18 mouse cellular contexts compared by ENCODE assay signal in the genomic region with DNA sequence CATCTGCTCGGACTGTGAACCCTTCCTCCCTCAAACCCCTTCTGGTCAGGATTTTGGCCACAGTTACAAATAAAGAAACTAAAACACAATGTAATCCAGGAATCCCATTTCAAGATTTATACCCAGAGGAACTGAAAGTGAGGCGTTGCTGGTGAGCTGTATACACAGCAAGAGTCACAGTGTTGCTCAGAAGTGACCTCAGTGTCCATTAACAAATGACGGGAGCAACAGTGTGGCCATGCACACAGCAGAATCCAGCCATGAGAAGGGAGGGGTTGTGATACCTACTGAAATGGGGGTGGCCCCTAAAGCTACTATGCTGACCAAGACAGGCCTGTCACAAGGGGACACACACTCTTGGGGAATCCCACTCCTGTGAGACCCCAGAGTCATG. TPM values are rescaled to one million over a fixed set of nuclear protein-coding genes. Genes with fewer than 3 reads are reported as not detected.
DNase-seq lines count a peak whose midpoint lies in the region; ATAC-seq and TF ChIP-seq lines count a peak whose summit lies in the region.
"Had no signal": no experiment of that assay in that cellular context is flagged by ENCODE, and none has a peak within 500 bp of the region (broad histone marks: within the 10 kb centered on the region; RNA-seq: fewer than 3 reads in every experiment).

No protein-coding gene starts in this region.

- H3K4me1 ChIP-seq in liver, adult 2 months (ENCODE audit: control insufficient read depth, insufficient read depth, low read length), result no peaks in the 10 kb centered on the region
- H3K4me1 ChIP-seq in liver, embryonic 12.5 days, result peaks cover 34% of the 10 kb centered on the region
- H3K4me1 ChIP-seq in embryonic facial prominence, embryonic 10.5 days, result peaks cover 21% of the 10 kb centered on the region
- no peaks in the 10 kb centered on the region for H3K4me1 ChIP-seq in stomach, embryonic 14.5 days (ENCODE audit: control insufficient read depth, insufficient read depth, low read length)
- peaks cover 13% of the 10 kb centered on the region; the same call in 1 of the 2 replicates for H3K4me1 ChIP-seq in kidney, embryonic 16.5 days (ENCODE audit: insufficient read depth, low read length)
- H3K4me1 ChIP-seq: neural tube, embryonic 12.5 days had no signal

- no peak for ATAC-seq in liver, embryonic 12.5 days
- ATAC-seq in granulocyte monocyte progenitor cell, adult 5-6 weeks (replicated peaks; ENCODE audit: poor library complexity, severe bottlenecking), result peak; percentile 54
- no peak for ATAC-seq in stomach, embryonic 14.5 days (ENCODE audit: insufficient number of reproducible peaks, insufficient read depth, low FRiP score, low read depth)
- ATAC-seq in kidney, embryonic 16.5 days (ENCODE audit: low FRiP score, low TSS enrichment), result no peak
- ATAC-seq: hindbrain, embryonic 16.5 days; midbrain, embryonic 16.5 days had no signal

- no peak for TF ChIP-seq CTCF in liver, adult 2 months (IDR thresholded peaks at IDR 0.05; ENCODE audit: low read depth, low read length)

- no peaks in the 10 kb centered on the region for H3K9me3 ChIP-seq in liver, embryonic 12.5 days (replicated peaks)
- no peaks in the 10 kb centered on the region for H3K9me3 ChIP-seq in embryonic facial prominence, embryonic 10.5 days
- no peaks in the 10 kb centered on the region for H3K9me3 ChIP-seq in stomach, embryonic 14.5 days (ENCODE audit: control insufficient read depth, low read depth, low read length)
- no peaks in the 10 kb centered on the region for H3K9me3 ChIP-seq in kidney, embryonic 16.5 days (ENCODE audit: low read length)
- H3K9me3 ChIP-seq: neural tube, embryonic 12.5 days had no signal

- no peaks in the 10 kb centered on the region for H3K79me2 ChIP-seq in liver, adult 2 months (ENCODE audit: control insufficient read depth, insufficient read depth, low read length)

- WGBS in liver, adult 2 months, result 70% methylated on average over 3 of the region's 3 CpGs
- WGBS in liver, embryonic 12.5 days (ENCODE audit: insufficient replicate concordance), result 56% methylated on average over 3 of the region's 3 CpGs
- WGBS in embryonic facial prominence, embryonic 10.5 days, result 78% methylated on average over 3 of the region's 3 CpGs
- WGBS in stomach, embryonic 14.5 days, result 65% methylated on average over 3 of the region's 3 CpGs
- WGBS in kidney, embryonic 16.5 days, result 54% methylated on average over 3 of the region's 3 CpGs

- H3K36me3 ChIP-seq in liver, adult 2 months (ENCODE audit: control insufficient read depth, insufficient read depth, low read length), result no peaks in the 10 kb centered on the region
- H3K36me3 ChIP-seq in liver, embryonic 12.5 days, result no peaks in the 10 kb centered on the region
- no peaks in the 10 kb centered on the region for H3K36me3 ChIP-seq in embryonic facial prominence, embryonic 10.5 days (replicated peaks)
- no peaks in the 10 kb centered on the region for H3K36me3 ChIP-seq in stomach, embryonic 14.5 days (ENCODE audit: control insufficient read depth, insufficient read depth, low read length)
- H3K36me3 ChIP-seq in kidney, embryonic 16.5 days (ENCODE audit: insufficient read depth, low read length), result no peaks in the 10 kb centered on the region
- H3K36me3 ChIP-seq: neural tube, embryonic 12.5 days had no signal

- no peak overlapping the region for H3K4me3 ChIP-seq in liver, adult 2 months (ENCODE audit: insufficient read depth, low read depth, low read length)
- no peak overlapping the region for H3K4me3 ChIP-seq in liver, embryonic 12.5 days
- H3K4me3 ChIP-seq in embryonic facial prominence, embryonic 10.5 days, result no peak overlapping the region
- H3K4me3 ChIP-seq in stomach, embryonic 14.5 days (ENCODE audit: low read depth, low read length), result no peak overlapping the region
- H3K4me3 ChIP-seq in kidney, embryonic 16.5 days (ENCODE audit: low read length), result no peak overlapping the region
- H3K4me3 ChIP-seq: neural tube, embryonic 12.5 days had no signal

- H3K4me2 ChIP-seq in liver, embryonic 12.5 days, result no peak overlapping the region
- H3K4me2 ChIP-seq in stomach, embryonic 14.5 days (replicated peaks; ENCODE audit: low read depth, low read length), result no peak overlapping the region
- no peak overlapping the region for H3K4me2 ChIP-seq in kidney, embryonic 16.5 days (replicated peaks; ENCODE audit: low read depth, low read length)
- H3K4me2 ChIP-seq: neural tube, embryonic 12.5 days had no signal

- no peaks in the 10 kb centered on the region for H3K27me3 ChIP-seq in liver, adult 2 months (ENCODE audit: control insufficient read depth, insufficient read depth, low read length)
- no peaks in the 10 kb centered on the region for H3K27me3 ChIP-seq in liver, embryonic 12.5 days (replicated peaks)
- no peaks in the 10 kb centered on the region for H3K27me3 ChIP-seq in embryonic facial prominence, embryonic 10.5 days (replicated peaks; ENCODE audit: low read depth, poor library complexity, severe bottlenecking)
- no peaks in the 10 kb centered on the region for H3K27me3 ChIP-seq in stomach, embryonic 14.5 days (ENCODE audit: control insufficient read depth, insufficient read depth, low read length)
- H3K27me3 ChIP-seq in kidney, embryonic 16.5 days (ENCODE audit: insufficient read depth, low read length), result no peaks in the 10 kb centered on the region
- H3K27me3 ChIP-seq: CH12.LX; neural tube, embryonic 12.5 days had no signal

- H3K9ac ChIP-seq in liver, adult 2 months (ENCODE audit: low read depth, low read length), result no peak overlapping the region
- H3K9ac ChIP-seq in liver, embryonic 12.5 days, result no peak overlapping the region
- no peak overlapping the region for H3K9ac ChIP-seq in stomach, embryonic 14.5 days (replicated peaks; ENCODE audit: low read depth, low read length)
- no peak overlapping the region for H3K9ac ChIP-seq in kidney, embryonic 16.5 days (replicated peaks; ENCODE audit: low read length)

- TF ChIP-seq POLR2A in liver, adult 2 months (IDR thresholded peaks at IDR 0.05; ENCODE audit: extremely low read depth, insufficient read depth, low read length), result no peak

- DNase-seq in liver, adult 2 months (ENCODE audit: extremely low read depth, low read depth, low spot score), result peak; percentile 17
- no peak for DNase-seq in embryonic facial prominence, embryonic 10.5 days (ENCODE audit: low spot score)
- DNase-seq in urinary bladder, postnatal 36 days (ENCODE audit: low spot score in 2 of 2), result no peak
- DNase-seq: cerebellum, adult 18-20 months; gastrocnemius, postnatal 10 days; heart, postnatal 14 days; left cerebral cortex, postnatal 4 days had no signal

- no peak overlapping the region for H3K27ac ChIP-seq in liver, adult 2 months (replicated peaks; ENCODE audit: insufficient read depth, low read depth, low read length)
- no peak overlapping the region for H3K27ac ChIP-seq in liver, embryonic 12.5 days
- H3K27ac ChIP-seq in embryonic facial prominence, embryonic 10.5 days (replicated peaks), result peak overlapping the region; percentile 58; the same call in 1 of the 2 replicates
- peak overlapping the region; percentile 11; the same call in 1 of the 2 replicates for H3K27ac ChIP-seq in stomach, embryonic 14.5 days (ENCODE audit: low read length)
- no peak overlapping the region; the same call in 1 of the 2 replicates for H3K27ac ChIP-seq in kidney, embryonic 16.5 days (ENCODE audit: low read length)
- H3K27ac ChIP-seq: kidney, postnatal 0 days; neural tube, embryonic 12.5 days had no signal

RNA-seq across cellular contexts. Expression of a gene that starts 31.3 kb away (rescaled TPM):
- total RNA-seq in liver, adult 2 months (2014; rRNA removed), result 0.54 and 0.65 TPM in 2 replicates
- 0.71 and 1.00 TPM in 2 replicates for polyA plus RNA-seq in liver, adult 2 months (2012; rRNA removed)
- polyA plus RNA-seq in liver, embryonic 12.5 days (2016; fragmentation: Nextera tagmentation; extraction: Ambion mirVana), result 1.5 and 2.5 TPM in 2 replicates
- 2.2 and 3.0 TPM in 2 replicates for polyA plus RNA-seq in embryonic facial prominence, embryonic 10.5 days (2016; fragmentation: Nextera tagmentation; extraction: Ambion mirVana)
- 1.5 TPM in 1 of 2 replicates, not detected in the other for total RNA-seq in granulocyte monocyte progenitor cell, adult 5-6 weeks (2014; fragmentation: Nextera tagmentation)
- not detected in 2 replicates for total RNA-seq in granulocyte monocyte progenitor cell, adult 5-6 weeks (2017)
- polyA plus RNA-seq in stomach, embryonic 14.5 days (2014; fragmentation: Nextera tagmentation; extraction: Ambion mirVana), result 1.2 and 2.5 TPM in 2 replicates
- 1.8 and 2.5 TPM in 2 replicates for polyA plus RNA-seq in kidney, embryonic 16.5 days (2015; fragmentation: Nextera tagmentation; extraction: Ambion mirVana)
- total RNA-seq: CH12.LX had no signal

RNA-seq across cellular contexts. Expression of a gene that starts 38.9 kb away (rescaled TPM):
- not detected in 2 replicates for total RNA-seq in liver, adult 2 months (2014; rRNA removed)
- not detected in 2 replicates for polyA plus RNA-seq in liver, adult 2 months (2012; rRNA removed)
- not detected in 2 replicates for polyA plus RNA-seq in liver, embryonic 12.5 days (2016; fragmentation: Nextera tagmentation; extraction: Ambion mirVana)
- polyA plus RNA-seq in embryonic facial prominence, embryonic 10.5 days (2016; fragmentation: Nextera tagmentation; extraction: Ambion mirVana), result not detected in 2 replicates
- not detected in 2 replicates for total RNA-seq in granulocyte monocyte progenitor cell, adult 5-6 weeks (2014; fragmentation: Nextera tagmentation)
- total RNA-seq in granulocyte monocyte progenitor cell, adult 5-6 weeks (2017), result not detected in 2 replicates
- not detected in 2 replicates for polyA plus RNA-seq in stomach, embryonic 14.5 days (2014; fragmentation: Nextera tagmentation; extraction: Ambion mirVana)
- not detected in 2 replicates for polyA plus RNA-seq in kidney, embryonic 16.5 days (2015; fragmentation: Nextera tagmentation; extraction: Ambion mirVana)
- total RNA-seq: CH12.LX; gastrocnemius, postnatal 10 days; heart, postnatal 14 days; layer of hippocampus, postnatal 25 days; left cerebral cortex, postnatal 4 days had no signal
- polyA plus RNA-seq: activated CD4-positive, CD25-positive, alpha-beta regulatory T cell, adult 4 months; hindbrain, embryonic 16.5 days; kidney, postnatal 0 days; midbrain, embryonic 16.5 days; neural tube, embryonic 12.5 days had no signal

RNA-seq across cellular contexts. Expression of a gene that starts 40.2 kb away (rescaled TPM):
- total RNA-seq in liver, adult 2 months (2014; rRNA removed), result 126 and 130 TPM in 2 replicates
- polyA plus RNA-seq in liver, adult 2 months (2012; rRNA removed), result 0.38 TPM in 1 of 2 replicates, not detected in the other
- 1.4 TPM in 1 of 2 replicates, not detected in the other for polyA plus RNA-seq in liver, embryonic 12.5 days (2016; fragmentation: Nextera tagmentation; extraction: Ambion mirVana)
- polyA plus RNA-seq in embryonic facial prominence, embryonic 10.5 days (2016; fragmentation: Nextera tagmentation; extraction: Ambion mirVana), result not detected in 2 replicates
- not detected in 2 replicates for total RNA-seq in granulocyte monocyte progenitor cell, adult 5-6 weeks (2014; fragmentation: Nextera tagmentation)
- total RNA-seq in granulocyte monocyte progenitor cell, adult 5-6 weeks (2017), result 38.0 and 63.2 TPM in 2 replicates
- polyA plus RNA-seq in stomach, embryonic 14.5 days (2014; fragmentation: Nextera tagmentation; extraction: Ambion mirVana), result not detected in 2 replicates
- 4.4 TPM in 1 of 2 replicates, not detected in the other for polyA plus RNA-seq in kidney, embryonic 16.5 days (2015; fragmentation: Nextera tagmentation; extraction: Ambion mirVana)
- polyA plus RNA-seq: activated CD4-positive, CD25-positive, alpha-beta regulatory T cell, adult 4 months; kidney, postnatal 0 days had no signal

RNA-seq across cellular contexts. Expression of a gene that starts 45.3 kb away (rescaled TPM):
- not detected in 2 replicates for total RNA-seq in liver, adult 2 months (2014; rRNA removed)
- not detected in 2 replicates for polyA plus RNA-seq in liver, adult 2 months (2012; rRNA removed)
- not detected in 2 replicates for polyA plus RNA-seq in liver, embryonic 12.5 days (2016; fragmentation: Nextera tagmentation; extraction: Ambion mirVana)
- not detected in 2 replicates for polyA plus RNA-seq in embryonic facial prominence, embryonic 10.5 days (2016; fragmentation: Nextera tagmentation; extraction: Ambion mirVana)
- total RNA-seq in granulocyte monocyte progenitor cell, adult 5-6 weeks (2014; fragmentation: Nextera tagmentation), result not detected in 2 replicates
- total RNA-seq in granulocyte monocyte progenitor cell, adult 5-6 weeks (2017), result not detected in 2 replicates
- polyA plus RNA-seq in stomach, embryonic 14.5 days (2014; fragmentation: Nextera tagmentation; extraction: Ambion mirVana), result not detected in 2 replicates
- not detected in 2 replicates for polyA plus RNA-seq in kidney, embryonic 16.5 days (2015; fragmentation: Nextera tagmentation; extraction: Ambion mirVana)
- total RNA-seq: CH12.LX; gastrocnemius, postnatal 10 days; heart, postnatal 14 days; layer of hippocampus, postnatal 25 days; left cerebral cortex, postnatal 4 days had no signal
- polyA plus RNA-seq: activated CD4-positive, CD25-positive, alpha-beta regulatory T cell, adult 4 months; hindbrain, embryonic 16.5 days; kidney, postnatal 0 days; midbrain, embryonic 16.5 days; neural tube, embryonic 12.5 days had no signal

RNA-seq across cellular contexts. Expression of a gene that starts 45.6 kb away (rescaled TPM):
- 215 and 244 TPM in 2 replicates for total RNA-seq in liver, adult 2 months (2014; rRNA removed)
- 355 and 444 TPM in 2 replicates for polyA plus RNA-seq in liver, adult 2 months (2012; rRNA removed)
- polyA plus RNA-seq in liver, embryonic 12.5 days (2016; fragmentation: Nextera tagmentation; extraction: Ambion mirVana), result 289 and 295 TPM in 2 replicates
- 151 and 158 TPM in 2 replicates for polyA plus RNA-seq in embryonic facial prominence, embryonic 10.5 days (2016; fragmentation: Nextera tagmentation; extraction: Ambion mirVana)
- 152 and 191 TPM in 2 replicates for total RNA-seq in granulocyte monocyte progenitor cell, adult 5-6 weeks (2014; fragmentation: Nextera tagmentation)
- total RNA-seq in granulocyte monocyte progenitor cell, adult 5-6 weeks (2017), result 128 and 144 TPM in 2 replicates
- polyA plus RNA-seq in stomach, embryonic 14.5 days (2014; fragmentation: Nextera tagmentation; extraction: Ambion mirVana), result 267 and 273 TPM in 2 replicates
- 398 and 453 TPM in 2 replicates for polyA plus RNA-seq in kidney, embryonic 16.5 days (2015; fragmentation: Nextera tagmentation; extraction: Ambion mirVana)

Comparison
In these comparisons a context has a peak if more than half of its experiments do, and no peak if none do; other contexts are left out.
1. H3K27ac ChIP-seq: peak in embryonic facial prominence, embryonic 10.5 days (single experiment) and stomach, embryonic 14.5 days (single experiment); none in liver, adult 2 months (single experiment), liver, embryonic 12.5 days (single experiment) and kidney, embryonic 16.5 days (single experiment).